In the genomic region with DNA sequence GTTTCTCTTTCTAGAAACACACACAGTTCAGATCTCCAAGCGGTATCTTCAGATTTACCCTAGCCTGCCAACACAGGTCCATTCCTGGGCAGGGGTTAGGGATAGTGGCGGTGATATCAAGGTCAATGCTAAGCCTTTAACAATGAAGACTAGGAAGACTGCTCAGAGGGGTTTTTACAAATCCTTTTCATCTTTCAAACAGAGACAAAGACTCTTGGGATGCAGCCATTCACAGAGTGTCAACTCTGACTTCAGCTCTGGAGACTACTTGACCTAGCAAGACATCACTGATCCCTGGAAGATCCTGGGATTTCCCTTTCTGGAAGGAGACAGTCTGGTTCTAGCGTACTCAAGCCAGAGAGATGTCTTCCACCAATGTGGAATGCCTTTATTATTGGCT, we compare ENCODE assay signal across 25 mouse cellular contexts. TPM values are rescaled to one million over a fixed set of nuclear protein-coding genes. Genes with fewer than 3 reads are reported as not detected.
"Had no signal": no experiment of that assay in that cellular context is flagged by ENCODE, and none has a peak within 500 bp of the region (broad histone marks: within the 10 kb centered on the region; RNA-seq: fewer than 3 reads in every experiment).

No protein-coding gene starts in this region.

- H3K4me1 ChIP-seq: embryonic facial prominence, embryonic 12.5 days; embryonic facial prominence, embryonic 13.5 days; embryonic facial prominence, embryonic 15.5 days; forebrain, embryonic 12.5 days; forebrain, embryonic 13.5 days; forebrain, embryonic 15.5 days had no signal

- DNase-seq: cerebellum, adult 9-11 months; cerebellum, postnatal 10 days; cerebellum, postnatal 14 days; cerebellum, postnatal 25 days; cerebellum, postnatal 36 days; embryo, embryonic 11 days; forebrain, postnatal 0 days; gastrocnemius, adult 2 months; gastrocnemius, postnatal 10 days; gastrocnemius, postnatal 14 days; gastrocnemius, postnatal 25 days; gastrocnemius, postnatal 36 days; heart, adult 18-20 months had no signal

- H3K36me3 ChIP-seq: embryonic facial prominence, embryonic 10.5 days; embryonic facial prominence, embryonic 12.5 days; embryonic facial prominence, embryonic 13.5 days; embryonic facial prominence, embryonic 15.5 days; forebrain, embryonic 10.5 days; forebrain, embryonic 12.5 days; forebrain, embryonic 15.5 days; heart, embryonic 10.5 days had no signal

- H3K27ac ChIP-seq: embryonic facial prominence, embryonic 10.5 days; embryonic facial prominence, embryonic 12.5 days; embryonic facial prominence, embryonic 13.5 days; embryonic facial prominence, embryonic 15.5 days; forebrain, embryonic 10.5 days; forebrain, embryonic 12.5 days; forebrain, embryonic 13.5 days; forebrain, embryonic 15.5 days; gastrocnemius, adult 2 months; heart, embryonic 10.5 days had no signal

- H3K9ac ChIP-seq: embryonic facial prominence, embryonic 12.5 days; embryonic facial prominence, embryonic 13.5 days; embryonic facial prominence, embryonic 15.5 days; forebrain, embryonic 12.5 days; forebrain, embryonic 13.5 days; forebrain, embryonic 15.5 days; forebrain, postnatal 0 days had no signal

- H3K27me3 ChIP-seq: embryonic facial prominence, embryonic 12.5 days; embryonic facial prominence, embryonic 13.5 days; embryonic facial prominence, embryonic 15.5 days; forebrain, embryonic 12.5 days; forebrain, embryonic 15.5 days had no signal

- H3K4me3 ChIP-seq: embryonic facial prominence, embryonic 10.5 days; embryonic facial prominence, embryonic 12.5 days; embryonic facial prominence, embryonic 13.5 days; embryonic facial prominence, embryonic 15.5 days; erythroblast, embryonic 14.5 days; forebrain, embryonic 10.5 days; forebrain, embryonic 12.5 days; forebrain, embryonic 13.5 days; forebrain, embryonic 15.5 days; gastrocnemius, adult 2 months; heart, embryonic 10.5 days had no signal

RNA-seq across cellular contexts. Expression of a gene that starts 21.9 kb away (rescaled TPM):
- total RNA-seq: common myeloid progenitor, adult 5-6 weeks; granulocyte monocyte progenitor cell, adult 5-6 weeks had no signal
- polyA plus RNA-seq: erythroblast, embryonic 14.5 days had no signal
